Mouse (Mus musculus) midbrain, embryonic 13.5 days (tissue): Measurements from ENCODE around the gene Mettl18. TPM values are rescaled to one million over a fixed set of nuclear protein-coding genes. Genes with fewer than 3 reads are reported as not detected.
A peak's percentile ranks its signal among the peaks of the same experiment; 100 is the strongest.

Experiments used
- ATAC-seq: fragments of 200-750 bp; cut with Nextera tagmentation; 2 replicates; pipeline ENCODE4 v1.8.0; 2017; ENCODE audit warnings: mild to moderate bottlenecking, moderate TSS enrichment, moderate library complexity
- H3K27ac ChIP-seq: fragments of 300-500 bp; sonication (generic); 2 replicates; pipeline ENCODE4 v1.5.1; 2015; ENCODE audit warnings: inconsistent platforms, mild to moderate bottlenecking, moderate library complexity
- H3K27me3 ChIP-seq: fragments of 300-500 bp; sonication (generic); 2 replicates; pipeline ENCODE4 v1.6.1; 2015; ENCODE audit warnings: mild to moderate bottlenecking, inconsistent platforms
- H3K36me3 ChIP-seq: fragments of 300-500 bp; sonication (generic); 2 replicates; pipeline ENCODE4 v1.6.1; 2015; ENCODE audit warnings: mild to moderate bottlenecking, inconsistent platforms
- H3K4me1 ChIP-seq: fragments of 300-500 bp; sonication (generic); replicated peaks from 2 replicates; pipeline ENCODE4 v1.6.1; 2015; ENCODE audit warnings: inconsistent platforms
- H3K4me2 ChIP-seq: fragments of 300-500 bp; sonication (generic); replicated peaks from 2 replicates; pipeline ENCODE4 v1.6.1; 2015; ENCODE audit warnings: moderate library complexity, mild to moderate bottlenecking, inconsistent platforms
- H3K4me3 ChIP-seq: fragments of 300-500 bp; sonication (generic); replicated peaks from 2 replicates; pipeline ENCODE4 v1.5.1; 2015; ENCODE audit warnings: mild to moderate bottlenecking, inconsistent platforms
- H3K9ac ChIP-seq: fragments of 300-500 bp; sonication (generic); replicated peaks from 2 replicates; pipeline ENCODE4 v1.6.1; 2015; ENCODE audit warnings: mild to moderate bottlenecking, inconsistent platforms
- H3K9me3 ChIP-seq: fragments of 300-500 bp; sonication (generic); 2 replicates; pipeline ENCODE4 v1.6.1; 2016; ENCODE audit warnings: mild to moderate bottlenecking, inconsistent platforms
- WGBS: fragments of 180-500 bp; shearing (Covaris S2); methylation state at CpG from one replicate; pipeline ENCODE4 v1.1.7; 2015; 5-methylcytosine and 5-hydroxymethylcytosine counted together
- polyA plus RNA-seq: library from polyadenylated mRNA; unstranded; fragments of >200 nt; fragmentation: Nextera tagmentation; extraction: Ambion mirVana; gene quantifications from 2 replicates; pipeline ENCODE4 v1.2.1, GENCODE M21; 2015

Gene Mettl18
- 8.0 and 10.5 TPM in 2 replicates for polyA plus RNA-seq

- H3K36me3 ChIP-seq = no peaks in the 10 kb centered on the region
- peak within 1 kb of the TSS; percentile 86 for H3K4me3 ChIP-seq
- peak within 1 kb of the TSS; percentile 79 for H3K4me2 ChIP-seq
- peak within 1 kb of the TSS; percentile 80 for H3K9ac ChIP-seq
- peak; percentile 98 for ATAC-seq
- H3K27ac ChIP-seq = peak within 1 kb of the TSS; percentile 67
- peaks cover 15% of the 10 kb centered on the region for H3K4me1 ChIP-seq
- WGBS = 3% methylated on average over 43 of the region's 43 CpGs
- H3K27me3 ChIP-seq = no peaks in the 10 kb centered on the region
- no peaks in the 10 kb centered on the region for H3K9me3 ChIP-seq
These were observed at the start of gene Mettl18, which contains the start of gene BC055324 for GRCm38 (mm10) chr1:163994721-163995608. TSS of gene Mettl18 (plus strand) at chr1:163994889. TSS of gene BC055324 (minus strand) at chr1:163994796.

- ATAC-seq = no peak
- Histone ChIP-seq H3K27ac (no peak overlapping the region), H3K4me3 (no peak overlapping the region), H3K9ac (no peak overlapping the region), H3K9me3 (no peaks in the 10 kb centered on the region), H3K4me2 (no peak overlapping the region), H3K27me3 (no peaks in the 10 kb centered on the region), H3K36me3 (peaks cover 79% of the 10 kb centered on the region), H3K4me1 (no peaks in the 10 kb centered on the region)
- 92% methylated on average over 2 of the region's 2 CpGs for WGBS
These were observed 41.3 kb upstream of the Mettl18 start for GRCm38 (mm10) chr1:163953396-163953795.

DNA sequence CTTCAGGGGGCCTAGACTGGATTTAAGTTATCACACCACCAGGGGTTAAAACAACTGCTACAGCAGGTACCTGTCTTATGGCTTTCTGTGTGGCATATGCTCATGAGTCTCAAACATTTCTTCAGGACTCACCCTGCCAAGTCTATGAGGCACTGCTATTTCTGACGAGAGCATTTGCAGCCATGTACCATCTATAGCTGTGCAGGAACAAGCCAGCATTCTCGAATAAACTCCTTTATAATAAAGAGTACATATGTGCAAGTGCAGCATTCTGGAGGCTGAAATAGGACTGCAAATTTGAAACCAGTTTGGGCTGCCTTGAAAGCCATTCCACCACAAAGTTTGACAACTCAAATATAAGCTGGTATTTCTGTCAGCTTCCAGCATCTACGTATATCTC lies 36.7 kb upstream of the Mettl18 start:
- WGBS = 91% methylated on average over 3 of the region's 3 CpGs
- Histone ChIP-seq H3K4me3 (no peak overlapping the region), H3K36me3 (peaks cover 40% of the 10 kb centered on the region), H3K9me3 (no peaks in the 10 kb centered on the region), H3K4me1 (no peaks in the 10 kb centered on the region), H3K9ac (no peak overlapping the region), H3K27ac (no peak overlapping the region), H3K27me3 (no peaks in the 10 kb centered on the region), H3K4me2 (no peak overlapping the region)
- no peak for ATAC-seq

DNA sequence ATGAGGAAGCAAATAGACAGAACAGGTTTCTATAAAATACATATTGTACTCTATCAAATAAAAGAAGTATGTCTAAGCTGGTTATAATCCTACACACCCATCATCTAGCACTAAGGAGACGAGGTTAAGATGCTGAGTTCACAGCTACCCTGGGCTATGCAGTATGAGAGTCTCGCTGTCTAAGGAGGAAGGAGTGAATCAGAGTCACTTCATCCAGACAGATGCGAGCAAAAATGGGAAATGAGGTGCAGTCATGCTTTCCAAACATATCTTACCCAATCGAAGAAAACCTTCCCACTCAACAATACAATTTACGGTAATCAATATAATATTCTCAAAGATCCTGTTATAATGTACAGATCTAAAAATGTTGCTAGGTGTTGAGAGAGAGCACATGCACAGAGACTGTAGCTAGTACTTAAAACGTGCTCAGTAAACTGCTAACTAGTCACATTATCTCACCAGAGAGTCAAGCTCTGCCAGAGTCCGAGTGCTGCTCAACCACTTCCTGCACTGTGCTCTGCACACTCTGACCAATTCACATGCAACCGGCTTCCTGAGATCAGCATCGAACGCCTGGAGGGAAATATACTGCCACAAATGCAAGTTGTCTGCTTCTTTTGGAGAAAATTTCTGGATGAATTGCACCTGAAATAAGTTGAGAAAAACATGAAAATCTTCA lies 30.5 kb upstream of the Mettl18 start:
- Histone ChIP-seq H3K4me2 (no peak overlapping the region), H3K36me3 (peaks cover 17% of the 10 kb centered on the region), H3K9me3 (no peaks in the 10 kb centered on the region), H3K27ac (no peak overlapping the region), H3K27me3 (no peaks in the 10 kb centered on the region), H3K9ac (no peak overlapping the region), H3K4me3 (no peak overlapping the region), H3K4me1 (no peaks in the 10 kb centered on the region)
- no peak for ATAC-seq
- 93% methylated on average over 10 of the region's 10 CpGs for WGBS

GRCm38 (mm10) chr1:163974471-163974870 lies 20.2 kb upstream of the Mettl18 start:
- H3K36me3 ChIP-seq = peaks cover 3% of the 10 kb centered on the region
- no peak overlapping the region for H3K4me2 ChIP-seq
- H3K9me3 ChIP-seq = no peaks in the 10 kb centered on the region
- no peak overlapping the region for H3K9ac ChIP-seq
- ATAC-seq = no peak
- H3K4me3 ChIP-seq = no peak overlapping the region
- H3K27ac ChIP-seq = no peak overlapping the region
- H3K4me1 ChIP-seq = no peaks in the 10 kb centered on the region
- H3K27me3 ChIP-seq = no peaks in the 10 kb centered on the region
- 95% methylated on average over 1 of the region's 1 CpGs for WGBS

GRCm38 (mm10) chr1:163975088-163975487 lies 19.6 kb upstream of the Mettl18 start:
- WGBS = 95% methylated on average over 2 of the region's 2 CpGs
- no peak for ATAC-seq
- no peak overlapping the region for H3K9ac ChIP-seq

DNA sequence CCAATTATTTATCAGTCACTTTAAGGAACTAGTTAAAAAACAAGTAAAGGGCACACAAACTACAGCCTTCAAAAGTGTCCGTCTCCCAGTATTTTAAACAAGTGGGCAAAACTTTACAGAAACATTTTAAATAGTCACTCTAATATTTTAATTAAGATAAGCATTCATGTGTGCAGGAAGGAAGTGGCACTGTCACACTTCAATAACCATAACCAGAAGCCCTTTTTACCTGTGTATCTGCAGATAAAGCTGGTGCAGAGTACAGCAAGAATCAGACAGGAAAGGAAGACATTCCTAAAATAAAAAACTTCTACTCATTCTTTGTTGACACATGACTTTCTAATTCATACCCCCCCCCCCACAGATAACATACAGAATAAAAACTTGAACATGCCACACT lies 18.2 kb upstream of the Mettl18 start:
- WGBS = 92% methylated on average over 1 of the region's 1 CpGs
- Histone ChIP-seq H3K36me3 (peaks cover 15% of the 10 kb centered on the region; the same call in 1 of the 2 replicates), H3K27me3 (no peaks in the 10 kb centered on the region), H3K4me3 (no peak overlapping the region), H3K9ac (no peak overlapping the region), H3K27ac (no peak overlapping the region), H3K4me2 (no peak overlapping the region), H3K4me1 (no peaks in the 10 kb centered on the region), H3K9me3 (no peaks in the 10 kb centered on the region)
- no peak for ATAC-seq

More at GRCm38 (mm10) chr1:163975088-163975487, 19.6 kb upstream of the Mettl18 start:
- H3K27ac ChIP-seq = no peak overlapping the region
- H3K36me3 ChIP-seq = peaks cover 6% of the 10 kb centered on the region; the same call in 1 of the 2 replicates
- H3K27me3 ChIP-seq = no peaks in the 10 kb centered on the region
- no peaks in the 10 kb centered on the region for H3K4me1 ChIP-seq
- no peak overlapping the region for H3K4me2 ChIP-seq
- H3K4me3 ChIP-seq = no peak overlapping the region
- H3K9me3 ChIP-seq = no peaks in the 10 kb centered on the region

- H3K4me2 ChIP-seq = no peak overlapping the region
- no peak for ATAC-seq
- peaks cover 5% of the 10 kb centered on the region; the same call in 1 of the 2 replicates for H3K36me3 ChIP-seq
- 91% methylated on average over 4 of the region's 4 CpGs for WGBS
- H3K4me3 ChIP-seq = no peak overlapping the region
- H3K27ac ChIP-seq = no peak overlapping the region
- H3K4me1 ChIP-seq = peaks cover 15% of the 10 kb centered on the region
- H3K27me3 ChIP-seq = no peaks in the 10 kb centered on the region
- no peak overlapping the region for H3K9ac ChIP-seq
- H3K9me3 ChIP-seq = no peaks in the 10 kb centered on the region
These were observed 2.3 kb upstream of the Mettl18 start for GRCm38 (mm10) chr1:163992371-163992770.

DNA sequence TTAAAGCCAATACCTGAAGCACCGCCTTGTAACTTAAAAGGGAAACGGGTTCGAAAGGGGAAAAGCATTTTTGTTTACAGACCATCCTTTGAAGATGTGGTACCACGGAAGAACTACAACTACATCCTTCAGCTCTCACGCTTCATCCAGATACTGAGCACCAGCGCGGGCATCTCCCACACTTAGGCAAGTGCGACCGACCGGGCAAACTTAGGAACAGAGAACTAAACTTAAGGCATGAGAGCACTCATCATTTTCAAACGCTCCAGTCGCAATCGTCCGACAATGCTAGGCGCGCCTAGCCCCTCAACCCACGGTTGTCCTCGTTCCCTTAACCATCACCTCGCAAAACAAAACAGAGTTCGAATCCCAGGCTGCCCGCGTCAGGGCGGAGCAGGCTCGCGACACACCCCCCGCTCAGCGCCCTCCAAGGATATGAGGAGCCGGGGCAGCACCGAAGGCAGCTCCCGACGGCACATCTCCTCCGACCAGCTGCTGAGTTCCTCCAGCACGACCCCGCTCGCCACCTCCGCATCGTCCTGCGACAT lies 442 bp upstream of the Mettl18 start:
- peak overlapping the region; percentile 80 for H3K9ac ChIP-seq
- H3K4me3 ChIP-seq = peak overlapping the region; percentile 86
- H3K4me1 ChIP-seq = peaks cover 15% of the 10 kb centered on the region
- 2% methylated on average over 38 of the region's 38 CpGs for WGBS
- no peaks in the 10 kb centered on the region for H3K9me3 ChIP-seq
- H3K4me2 ChIP-seq = peak overlapping the region; percentile 79
- no peak overlapping the region for H3K27ac ChIP-seq
- ATAC-seq = no peak; the same call in 1 of the 2 replicates
- no peaks in the 10 kb centered on the region for H3K36me3 ChIP-seq
- H3K27me3 ChIP-seq = no peaks in the 10 kb centered on the region

GRCm38 (mm10) chr1:163995609-163995913 lies 872 bp downstream of the Mettl18 start:
- ATAC-seq = no peak
- no peaks in the 10 kb centered on the region for H3K36me3 ChIP-seq
- peaks cover 15% of the 10 kb centered on the region for H3K4me1 ChIP-seq
- peak overlapping the region; percentile 86 for H3K4me3 ChIP-seq
- no peaks in the 10 kb centered on the region for H3K27me3 ChIP-seq
- peak overlapping the region; percentile 80; the same call in 1 of the 2 replicates for H3K9ac ChIP-seq
- H3K9me3 ChIP-seq = no peaks in the 10 kb centered on the region
- no peak overlapping the region for H3K27ac ChIP-seq
- H3K4me2 ChIP-seq = peak overlapping the region; percentile 79
- WGBS = 91% methylated on average over 1 of the region's 2 CpGs

DNA sequence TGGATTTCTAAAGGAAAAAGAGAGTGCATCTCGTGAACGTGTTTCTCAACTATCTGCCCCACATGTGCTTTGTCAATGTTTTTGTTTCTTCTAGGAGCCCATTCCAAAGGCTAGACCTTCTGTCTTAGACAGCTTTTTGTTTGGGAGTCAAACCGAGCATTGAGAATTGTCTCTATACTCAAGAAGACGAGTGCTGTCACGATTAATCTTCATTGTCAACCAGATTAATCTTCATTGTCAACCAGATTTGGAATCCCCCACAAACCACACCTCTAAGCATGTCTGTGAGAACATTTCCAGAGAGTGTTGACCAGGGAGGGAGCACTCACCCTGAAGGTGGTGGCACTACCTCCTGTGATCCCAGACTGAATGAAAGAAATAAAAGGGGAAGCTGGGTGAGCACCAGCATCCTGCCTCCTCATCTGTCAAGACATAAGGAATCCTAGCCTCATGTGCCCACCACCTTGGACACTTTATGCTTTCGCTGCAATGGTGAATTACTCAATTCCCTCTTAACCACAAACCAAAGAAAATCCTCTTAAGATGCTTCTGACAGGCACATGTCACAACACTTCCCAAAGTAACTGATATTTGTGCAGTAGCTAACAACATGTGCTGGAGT lies 7.3 kb downstream of the Mettl18 start:
- Histone ChIP-seq H3K4me1 (no peaks in the 10 kb centered on the region), H3K9ac (no peak overlapping the region), H3K27ac (no peak overlapping the region), H3K27me3 (no peaks in the 10 kb centered on the region), H3K36me3 (no peaks in the 10 kb centered on the region), H3K4me2 (no peak overlapping the region), H3K9me3 (no peaks in the 10 kb centered on the region), H3K4me3 (no peak overlapping the region)
- ATAC-seq = no peak
- WGBS = 58% methylated on average over 6 of the region's 6 CpGs

DNA sequence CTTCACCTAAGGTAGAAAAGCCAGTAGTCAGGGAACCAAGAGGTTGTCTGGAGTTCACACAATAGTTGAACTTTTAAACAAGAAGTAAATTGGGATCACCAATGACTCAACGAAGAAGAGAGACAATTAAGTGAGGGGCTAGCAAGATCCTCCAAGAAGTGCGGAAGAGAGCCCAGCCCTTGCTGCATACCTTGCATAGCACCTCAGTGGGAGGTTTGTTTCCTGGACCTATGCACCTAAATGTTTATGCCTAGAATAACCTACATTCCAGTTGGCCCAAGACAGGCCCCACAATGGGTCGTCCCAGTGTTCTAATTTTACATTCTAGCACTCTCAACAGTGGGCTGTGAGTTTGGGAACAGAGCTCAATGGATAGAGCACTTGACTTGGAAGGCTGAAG lies 9.6 kb downstream of the Mettl18 start:
- H3K9me3 ChIP-seq = no peaks in the 10 kb centered on the region
- WGBS = 89% methylated on average over 3 of the region's 3 CpGs
- no peaks in the 10 kb centered on the region for H3K4me1 ChIP-seq
- H3K36me3 ChIP-seq = no peaks in the 10 kb centered on the region
- no peaks in the 10 kb centered on the region for H3K27me3 ChIP-seq
- H3K27ac ChIP-seq = no peak overlapping the region
- H3K4me2 ChIP-seq = no peak overlapping the region
- no peak for ATAC-seq
- H3K4me3 ChIP-seq = no peak overlapping the region
- H3K9ac ChIP-seq = no peak overlapping the region
